Mouse (Mus musculus) ovary, postnatal 14 days (tissue): ENCODE measurements at regions not wholly inside any gene's neighbourhood (a gene's known extent, or its start where the extent isn't known, plus 50 kb on each side); places are given as distances from the start of the nearest gene placed in this dataset.

Source experiments
- DNase-seq: peaks from one replicate; pipeline ENCODE4 v3.0.0; 2022; ENCODE audit warnings: low spot score

DNA sequence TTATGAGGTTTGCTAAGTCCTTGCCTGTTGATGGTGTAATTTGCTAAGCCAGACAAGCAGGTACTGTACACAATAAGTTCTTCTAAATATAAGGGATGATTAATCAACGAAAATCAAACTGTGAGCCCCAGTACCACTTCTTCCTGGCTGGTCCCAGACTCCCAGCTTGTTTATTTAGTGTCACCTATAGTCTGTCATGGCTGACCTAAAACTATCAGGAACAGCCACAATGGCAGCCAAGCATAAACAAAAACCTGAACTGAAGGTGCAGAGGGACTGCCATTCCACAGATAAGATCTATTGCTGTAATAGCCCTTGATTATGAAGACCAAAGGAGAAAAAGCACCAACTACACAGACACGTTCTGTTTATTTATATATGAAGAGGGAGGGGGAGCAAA lies 180.9 kb upstream of the Dph6 start:
- DNase-seq: no peak

DNA sequence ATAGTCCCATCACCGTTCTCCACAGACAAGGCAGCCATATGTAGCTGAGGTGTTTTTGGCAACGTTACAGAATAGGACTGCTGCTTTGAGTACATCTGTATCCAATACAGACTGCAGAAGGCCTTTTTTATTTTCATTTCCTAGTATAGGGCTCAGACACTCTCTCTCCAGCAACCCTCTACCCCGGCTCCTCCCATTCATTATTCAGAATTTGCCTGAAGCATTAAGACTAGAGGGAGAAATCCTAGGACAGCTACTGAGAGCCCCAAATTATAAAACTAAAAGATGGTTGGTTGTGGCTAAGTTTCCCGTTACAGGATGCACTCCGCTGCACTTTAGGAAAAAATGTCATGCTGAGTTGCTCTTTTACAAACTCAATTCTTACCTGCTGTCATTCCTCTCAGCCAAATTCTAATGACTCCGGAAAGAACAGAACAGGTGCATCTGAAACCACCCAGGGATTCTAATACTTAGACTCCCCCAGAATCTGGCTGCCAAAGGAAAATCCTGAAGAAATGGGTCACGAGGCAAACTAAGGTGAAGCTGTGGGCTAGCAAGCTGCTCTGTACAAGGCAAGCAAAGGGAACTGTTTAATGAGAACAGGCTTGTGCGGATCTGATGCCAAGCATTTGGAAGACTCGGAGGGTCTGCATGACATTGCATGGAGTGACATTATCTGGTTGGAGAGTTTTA lies 189.1 kb upstream of the Dph6 start:
- no peak for DNase-seq

DNA sequence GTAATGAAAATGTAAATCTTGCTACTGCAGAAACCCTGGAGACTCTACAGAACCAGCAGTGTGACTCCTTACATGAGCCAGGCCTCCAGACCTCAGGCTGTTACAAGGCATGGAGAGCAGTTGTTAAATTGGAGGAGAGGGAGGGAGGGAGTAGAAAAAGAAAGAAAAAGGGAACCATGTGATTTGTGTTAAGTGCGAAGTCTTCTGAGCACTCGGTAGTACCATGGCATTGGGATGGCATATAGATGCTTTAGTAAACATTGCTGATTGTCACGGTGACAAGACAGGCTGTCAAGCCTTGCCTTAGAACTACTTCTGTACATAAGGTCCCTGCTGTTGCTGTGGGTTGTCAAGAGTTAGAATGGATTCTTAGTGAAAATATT lies 189.6 kb upstream of the Dph6 start:
- no peak for DNase-seq

DNA sequence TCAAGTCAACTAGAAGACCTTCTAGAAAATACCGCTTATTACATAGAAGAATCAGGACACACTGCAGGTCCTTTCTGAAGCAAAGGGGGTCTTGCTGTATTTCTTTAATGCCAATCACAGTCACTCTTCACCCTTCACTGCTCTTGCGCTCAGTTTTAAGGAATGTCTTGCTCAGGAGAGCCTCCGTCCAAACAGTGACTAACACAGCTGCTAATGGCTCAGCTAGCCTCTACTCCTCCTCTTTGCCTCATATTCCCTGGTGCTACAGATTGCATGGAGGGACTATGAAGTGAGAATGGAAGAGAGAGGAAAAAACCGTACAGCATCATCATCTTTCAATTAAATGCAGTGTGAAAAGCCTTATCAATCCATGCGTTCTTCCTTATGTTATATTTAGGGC lies 193.7 kb upstream of the Dph6 start:
- DNase-seq: no peak

DNA sequence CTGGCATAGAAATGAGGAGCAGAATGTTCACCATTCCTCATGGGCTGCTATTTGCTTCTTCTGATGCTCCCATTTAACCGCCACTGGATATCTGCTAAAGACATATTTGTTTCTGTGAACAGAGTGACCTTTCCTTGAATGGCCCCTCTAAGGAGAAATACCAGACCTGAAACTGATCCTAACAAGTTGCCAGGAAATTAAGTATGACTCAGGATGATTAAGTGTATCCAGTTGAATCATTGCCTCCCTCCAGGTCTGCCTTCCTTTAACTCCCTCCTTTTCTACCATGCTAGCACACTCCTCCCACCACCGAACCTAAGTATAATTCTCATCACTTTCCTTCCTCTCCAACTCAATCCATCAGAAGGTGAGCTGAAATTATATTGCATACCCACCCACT lies 194.2 kb upstream of the Dph6 start:
- DNase-seq: no peak

DNA sequence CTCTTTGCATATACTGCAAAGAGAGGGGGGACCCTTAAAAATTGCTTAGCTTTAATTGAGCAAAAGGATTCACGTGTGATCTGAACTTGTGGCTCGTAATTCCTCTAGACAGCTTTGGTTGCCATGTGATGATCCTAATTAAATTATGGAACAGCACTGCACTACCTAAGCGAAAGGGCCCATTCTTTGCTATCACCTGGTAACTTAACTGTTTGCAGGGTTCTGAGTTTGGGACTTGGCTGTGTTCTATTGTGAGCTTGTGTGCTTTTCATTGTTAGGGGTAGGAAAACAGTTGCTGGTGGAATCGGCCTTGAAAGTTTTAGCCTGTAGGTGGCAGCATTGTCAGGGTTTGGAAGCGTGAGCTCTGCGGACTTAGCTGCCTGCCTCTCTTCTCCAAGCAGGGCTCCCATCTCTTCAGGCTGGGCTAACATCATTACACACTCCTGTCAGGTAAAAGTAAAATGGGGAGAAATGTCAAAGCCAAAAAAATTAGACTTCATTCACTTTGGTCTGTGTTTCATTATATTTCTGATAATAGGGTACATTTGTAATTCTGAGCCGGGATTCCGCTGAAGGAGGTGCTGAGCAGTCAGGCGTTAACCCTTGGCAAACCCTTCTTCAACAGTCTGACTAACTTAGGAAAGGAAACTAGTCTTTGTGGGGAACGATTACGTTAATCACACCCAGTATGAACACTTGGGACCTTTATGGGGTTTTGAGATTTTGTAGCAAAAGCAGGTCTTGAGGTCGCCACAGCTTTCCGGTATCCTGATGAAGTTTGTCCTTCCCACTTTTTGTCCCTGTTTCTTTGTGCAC lies 199.2 kb upstream of the Dph6 start:
- DNase-seq: peak; percentile 71

DNA sequence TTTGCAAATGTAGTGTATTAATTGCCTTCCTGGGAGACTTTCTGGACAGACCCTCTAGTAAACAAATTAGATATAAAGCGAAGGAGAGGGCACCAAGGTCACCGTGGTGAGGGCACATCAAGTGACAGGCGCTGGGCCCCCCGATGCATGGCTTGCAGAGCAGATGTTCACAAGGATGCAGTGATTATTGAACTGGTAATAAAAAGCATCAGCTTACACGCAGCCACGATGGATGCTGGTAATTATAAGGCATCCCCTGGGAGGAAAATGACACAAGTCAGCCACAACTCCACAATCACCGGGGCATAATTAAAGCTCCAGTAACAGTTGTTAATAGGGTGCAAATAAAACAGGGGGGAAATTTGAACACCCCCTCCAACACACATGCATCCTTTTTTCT lies 217.5 kb upstream of the Dph6 start:
- DNase-seq: no peak

DNA sequence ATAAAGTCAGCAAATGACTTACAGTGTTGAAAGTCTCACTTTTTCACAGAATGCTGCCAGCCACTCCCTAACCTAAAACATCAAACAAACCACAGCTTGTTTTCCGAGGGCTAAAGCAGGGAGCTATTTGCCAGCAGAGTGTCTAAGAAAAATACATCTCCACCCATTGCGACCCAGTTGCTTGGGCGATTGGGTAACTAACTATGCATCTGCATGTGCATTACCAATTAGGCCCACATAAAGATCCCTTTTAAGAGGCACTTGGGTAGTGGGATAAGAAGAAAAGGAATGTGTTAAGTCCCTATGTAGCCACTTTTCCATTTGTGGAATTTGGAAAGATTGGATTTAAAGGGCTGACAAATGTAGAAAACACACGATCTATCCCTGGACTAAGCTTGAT lies 218.3 kb upstream of the Dph6 start:
- DNase-seq: no peak

DNA sequence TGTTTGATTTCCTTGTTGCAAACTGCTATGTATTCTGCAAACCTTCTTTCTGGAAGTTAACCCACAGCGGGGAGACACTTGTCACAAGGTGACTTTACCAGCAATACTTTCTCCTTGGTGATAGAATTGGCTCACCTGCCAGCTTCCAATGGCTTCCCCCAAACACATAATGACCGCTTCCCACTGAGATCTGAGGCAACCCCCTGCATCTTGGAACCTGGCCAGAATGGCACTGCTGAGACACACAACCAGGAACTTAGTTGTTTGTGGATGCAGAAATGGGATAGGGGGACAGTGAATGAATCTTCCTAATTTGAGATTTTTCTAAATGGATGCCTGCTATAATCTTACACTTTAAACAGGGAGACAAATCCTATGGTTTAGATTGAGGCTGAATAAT lies 224.3 kb upstream of the Dph6 start:
- DNase-seq: no peak

DNA sequence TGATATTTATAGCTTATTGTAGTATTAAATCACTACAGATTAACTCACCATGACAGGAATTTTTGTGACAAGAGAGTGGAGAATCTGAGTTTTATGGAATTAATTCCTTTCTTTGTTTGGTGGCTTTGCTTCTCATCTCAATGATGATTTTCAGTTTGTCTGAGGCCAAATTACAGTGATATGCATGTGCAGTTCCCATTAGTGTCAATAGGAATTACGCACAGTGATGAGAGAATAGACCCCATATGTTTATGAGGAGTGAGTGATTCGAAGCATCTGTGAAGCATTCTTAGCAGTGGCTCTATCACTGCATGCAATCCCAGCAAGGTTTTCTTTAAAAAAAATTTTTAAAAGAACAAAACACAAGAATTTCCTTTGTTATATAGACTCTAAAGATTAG lies 225.0 kb upstream of the Dph6 start:
- no peak for DNase-seq

DNA sequence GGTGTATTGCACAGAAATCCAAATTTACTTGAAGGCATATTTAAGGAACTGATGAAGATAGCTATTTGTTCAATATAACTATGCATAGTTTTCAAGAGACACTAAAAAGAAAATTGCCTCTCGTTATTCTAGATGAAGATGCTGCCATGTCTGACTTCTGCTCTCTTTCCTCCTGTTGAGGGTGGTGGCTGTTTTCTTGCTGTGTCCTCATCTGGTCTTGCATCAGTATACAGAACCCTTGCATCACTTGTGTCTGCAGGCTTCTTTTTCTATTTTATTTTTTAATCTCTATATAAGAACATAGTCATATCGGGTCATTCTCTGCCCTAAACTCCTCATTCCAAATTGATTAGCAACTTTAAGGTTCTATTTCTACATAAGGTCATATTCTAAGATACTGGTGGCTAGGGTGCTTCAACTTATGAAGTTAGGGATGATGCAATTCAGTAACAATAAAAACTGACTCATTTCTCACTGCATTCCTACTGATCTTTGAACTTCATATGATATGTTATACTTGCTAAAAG lies 231.0 kb upstream of the Dph6 start:
- no peak for DNase-seq

DNA sequence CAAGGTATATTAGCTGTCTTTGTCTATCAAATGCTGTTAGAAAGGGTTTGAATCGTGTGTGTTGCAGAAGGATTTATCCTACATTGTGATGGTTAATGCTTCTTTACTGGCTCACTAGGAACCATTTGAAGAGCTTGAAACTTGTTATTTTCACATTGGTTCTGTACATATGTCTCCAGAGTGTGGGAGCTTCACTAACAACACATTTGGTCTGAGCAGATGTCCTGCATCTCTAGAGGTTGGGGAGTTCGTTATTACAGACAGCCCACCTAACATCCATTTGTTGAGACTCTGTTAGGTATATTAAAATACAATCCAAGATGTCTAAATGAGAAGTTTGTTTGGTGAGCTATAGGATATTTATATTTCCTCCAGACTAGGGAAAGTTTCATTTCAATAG lies 244.0 kb upstream of the Dph6 start:
- no peak for DNase-seq

DNA sequence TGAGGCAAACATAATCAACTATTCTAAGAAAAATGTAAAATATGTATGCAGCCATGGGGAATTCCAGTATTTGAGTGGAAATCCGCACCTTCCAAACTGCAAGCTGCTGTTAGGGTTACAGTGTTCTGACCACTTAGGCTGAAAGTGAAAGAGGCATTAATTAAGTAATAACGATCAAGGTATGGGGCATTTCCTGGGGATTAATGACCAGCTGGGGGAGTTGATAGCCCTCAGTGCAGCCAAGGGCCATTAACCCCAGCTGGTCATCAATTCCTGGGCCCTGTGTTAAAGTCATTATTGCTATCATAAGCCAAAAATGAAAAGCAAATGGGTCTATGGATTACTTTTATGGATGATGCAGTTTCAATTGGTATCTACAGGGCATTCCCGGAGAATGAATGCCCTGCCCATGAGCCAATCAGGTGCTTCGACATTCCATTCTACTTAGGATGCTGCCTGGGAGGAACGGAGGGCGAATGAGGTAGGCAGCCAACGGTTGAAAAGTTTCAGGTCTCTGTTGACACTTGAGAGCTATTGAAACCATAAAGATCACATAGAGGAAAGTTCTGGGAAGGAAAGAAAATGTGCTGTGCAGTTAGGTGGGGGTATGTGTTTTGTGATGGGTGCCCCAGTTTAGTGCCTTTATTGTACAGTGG lies 257.2 kb upstream of the Dph6 start:
- no peak for DNase-seq

DNA sequence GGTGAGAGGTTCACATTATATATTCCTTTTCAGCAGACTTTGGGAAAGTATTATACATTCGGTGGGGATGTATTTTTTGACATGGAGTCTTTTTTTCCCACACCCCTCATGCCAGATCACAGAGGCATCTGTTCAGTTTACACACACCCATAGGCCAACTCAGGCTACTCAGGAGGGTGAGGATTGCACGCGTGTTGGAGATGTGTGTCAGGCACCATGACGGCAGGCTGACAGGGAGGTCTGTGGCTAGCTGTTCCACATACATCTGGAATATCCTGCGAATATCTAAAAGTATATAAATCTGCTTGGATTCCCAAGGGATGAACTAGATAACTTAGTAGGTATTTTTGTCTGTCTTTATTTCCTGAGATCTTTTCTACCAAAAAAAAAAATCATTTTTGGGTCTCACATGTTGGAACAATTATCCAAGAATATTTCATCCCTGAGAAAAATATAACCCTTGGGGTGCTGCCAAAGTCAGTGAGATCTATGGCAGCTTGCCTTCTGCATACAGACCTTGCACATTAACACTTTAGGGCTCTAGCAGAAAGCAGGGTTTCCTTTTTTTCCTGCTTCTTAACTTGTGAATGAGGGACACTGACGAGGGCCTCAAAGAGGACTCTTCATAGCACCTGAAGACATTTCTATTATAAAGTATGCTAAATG lies 260.4 kb upstream of the Dph6 start:
- no peak for DNase-seq

DNA sequence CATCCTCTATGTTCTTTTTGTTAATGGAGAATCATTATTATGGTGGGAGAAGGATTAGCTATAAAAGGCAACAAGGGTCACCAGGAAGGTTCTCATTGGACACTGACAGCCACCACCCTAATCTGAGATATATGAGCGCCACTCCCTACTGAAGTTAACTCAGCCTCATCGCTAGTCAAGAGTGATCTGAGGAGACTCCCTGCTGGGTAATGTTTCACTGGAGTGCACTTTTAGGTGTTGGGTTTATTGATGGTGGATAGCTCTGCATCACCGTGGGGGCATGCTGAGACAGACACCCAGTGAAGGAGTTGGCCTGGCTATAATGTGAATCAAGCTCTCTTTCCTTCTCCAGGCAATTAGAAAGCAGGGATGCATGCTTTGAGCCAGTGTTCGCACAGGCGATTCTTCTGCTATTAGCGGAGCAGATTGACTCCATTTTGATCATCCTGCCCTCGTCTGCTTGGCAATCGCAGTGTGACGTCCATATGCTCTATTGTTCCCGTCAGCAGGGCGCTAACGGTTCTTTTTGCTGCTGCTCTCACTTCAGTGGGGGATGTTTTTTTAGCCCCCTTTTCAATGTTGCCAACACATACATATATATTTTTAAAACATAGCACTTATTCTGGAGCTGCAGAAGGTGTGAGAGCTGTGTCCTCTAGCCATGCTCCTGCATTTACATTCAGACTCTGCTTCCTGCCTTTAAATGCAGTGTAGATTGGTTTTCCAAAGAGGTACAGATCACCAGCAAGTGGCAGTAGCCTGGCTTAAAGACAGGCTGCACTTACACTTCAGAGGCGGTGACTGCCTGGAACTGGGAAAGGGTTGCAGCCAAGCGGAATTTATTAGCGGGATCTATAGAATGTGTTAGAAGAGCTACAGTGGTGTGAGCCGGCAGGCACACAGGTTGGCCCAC lies 263.9 kb upstream of the Dph6 start:
- DNase-seq: no peak

DNA sequence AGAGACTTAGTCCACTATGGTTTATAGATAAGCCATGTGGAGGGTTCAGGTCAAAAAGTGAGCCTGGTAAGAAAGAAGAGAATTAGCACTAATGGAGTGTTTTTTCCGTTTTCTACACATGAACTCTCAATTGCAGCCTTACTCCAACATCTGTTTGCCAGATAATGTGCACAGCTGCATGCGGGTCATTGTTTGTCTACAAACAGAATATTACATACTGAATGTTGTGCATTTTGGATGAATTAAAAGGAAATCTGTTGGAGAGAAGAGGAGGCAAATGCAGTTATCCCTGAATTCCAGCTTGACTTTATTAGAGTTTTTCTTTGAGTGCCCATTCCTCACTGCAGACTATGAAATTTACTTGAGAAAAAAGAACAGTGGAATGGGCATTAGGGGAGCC lies 269.1 kb upstream of the Dph6 start:
- DNase-seq: no peak

DNA sequence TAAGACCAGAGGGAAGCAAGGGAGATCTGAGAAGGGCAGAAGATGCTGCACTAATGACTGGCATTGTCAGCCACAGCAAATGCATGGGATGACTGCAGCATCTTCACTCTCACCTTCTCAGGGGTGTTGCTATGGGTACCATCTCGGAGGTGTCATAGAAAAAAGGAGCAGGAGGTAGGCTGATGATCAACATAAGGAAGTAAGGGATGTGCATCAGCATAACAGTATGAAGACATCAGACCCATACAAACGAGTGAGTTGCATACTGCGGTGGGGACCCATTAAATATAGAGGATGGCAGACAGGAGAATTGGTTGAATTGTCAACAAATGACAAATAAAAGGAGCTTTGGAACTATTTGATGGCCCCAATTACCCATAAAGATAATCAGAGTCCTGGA lies 280.7 kb upstream of the Dph6 start:
- no peak for DNase-seq

DNA sequence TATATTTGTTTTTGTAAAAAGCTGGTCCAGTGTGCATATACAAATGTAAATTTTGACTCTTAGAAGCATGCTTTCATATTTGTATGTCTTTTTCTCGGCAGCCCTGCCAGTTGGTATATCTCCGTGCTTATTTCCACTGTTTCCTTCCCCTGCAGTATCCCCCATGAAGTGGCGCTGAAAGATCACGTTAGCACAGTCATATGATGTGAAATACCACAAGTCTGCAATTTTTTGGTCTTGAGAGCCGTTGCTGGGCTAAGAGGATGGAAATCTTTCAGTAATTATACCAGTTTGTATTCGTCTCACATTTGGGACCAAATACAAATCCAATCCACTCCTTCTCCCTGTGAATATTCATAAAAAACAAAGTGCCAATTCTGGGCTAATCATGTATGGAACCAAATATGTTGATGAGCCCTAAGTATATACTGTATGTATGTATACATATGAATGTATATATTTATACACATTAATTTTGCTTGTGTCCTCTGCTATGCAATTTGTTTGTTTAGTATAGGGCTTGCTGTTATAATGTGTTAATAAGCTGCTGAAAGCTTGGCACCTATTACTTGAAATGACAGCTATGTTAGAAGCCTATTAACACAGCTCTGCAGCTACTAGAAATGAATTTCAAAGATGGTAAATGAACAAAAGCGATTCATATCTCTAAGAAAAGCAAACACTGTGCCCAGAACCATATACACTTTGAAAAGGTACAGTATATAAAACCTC lies 283.8 kb upstream of the Dph6 start:
- no peak for DNase-seq

DNA sequence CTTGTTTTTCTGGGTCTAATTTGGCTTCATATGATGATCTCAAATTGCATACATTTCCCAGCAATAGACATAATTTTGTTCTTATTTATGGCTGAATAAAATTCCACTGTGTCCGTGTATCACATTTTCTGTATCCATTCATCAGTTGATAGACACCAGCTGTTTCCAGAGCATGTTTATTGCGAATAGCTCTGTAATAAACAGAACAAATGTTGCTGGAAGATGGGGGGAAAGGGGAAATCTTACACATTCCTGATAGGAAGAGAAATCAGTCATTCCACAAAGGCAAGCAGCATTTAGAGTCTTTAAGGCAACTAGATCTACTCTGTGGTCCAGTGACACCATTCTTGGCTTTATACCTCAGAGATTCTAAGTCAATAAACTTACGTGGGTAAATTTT lies 311.3 kb upstream of the Dph6 start:
- no peak for DNase-seq

DNA sequence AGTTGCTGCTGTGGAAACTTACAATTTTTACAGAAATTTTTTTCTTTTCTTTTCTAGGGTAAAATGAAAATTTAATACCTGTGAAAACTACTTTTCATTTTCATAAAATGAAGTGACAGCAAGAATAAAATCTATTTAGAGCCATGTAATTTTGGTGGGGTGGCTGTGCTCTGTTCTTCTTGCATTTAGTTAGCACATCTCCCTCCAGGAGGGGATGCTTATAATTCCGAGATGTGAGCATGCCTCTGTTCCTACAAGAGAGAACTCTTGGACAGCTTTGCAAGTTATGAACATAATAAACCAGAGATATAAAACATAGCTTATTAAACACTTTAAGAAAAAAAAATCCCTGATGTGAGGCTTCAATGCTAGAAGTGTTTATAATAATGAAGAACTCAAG lies 313.9 kb upstream of the Dph6 start:
- no peak for DNase-seq

DNA sequence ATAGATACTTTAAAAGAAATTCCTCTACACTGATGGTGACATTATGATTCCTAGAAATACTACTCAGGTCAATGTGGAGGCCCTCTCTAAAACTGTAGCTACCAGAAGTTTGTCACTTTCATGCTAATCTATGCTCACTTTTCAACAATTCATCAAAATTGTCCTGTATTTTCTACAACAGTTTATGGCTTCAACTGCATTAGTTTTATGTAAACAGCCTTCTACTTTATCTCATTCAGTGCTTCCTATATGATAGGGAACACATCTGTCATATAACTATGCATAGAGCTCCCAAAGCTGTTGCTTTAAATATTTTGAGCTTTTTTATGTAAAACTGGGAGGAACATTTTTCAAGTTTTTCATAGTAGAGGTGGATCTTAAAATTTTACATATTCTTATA lies 338.7 kb upstream of the Dph6 start:
- no peak for DNase-seq
